Mouse (Mus musculus): ENCODE data around the gene Ankrd50. TPM values are rescaled to one million over a fixed set of nuclear protein-coding genes. Genes with fewer than 3 reads are reported as not detected.

The Ankrd50 gene
- 4.5 TPM for polyA plus RNA-seq (2015; fragmentation: Illumina TruSeq; extraction: RNeasy Lipid Tissue Mini Kit (QIAGEN cat#74804); ENCODE audit: insufficient read depth, low read depth, low replicate concordance)

DNA sequence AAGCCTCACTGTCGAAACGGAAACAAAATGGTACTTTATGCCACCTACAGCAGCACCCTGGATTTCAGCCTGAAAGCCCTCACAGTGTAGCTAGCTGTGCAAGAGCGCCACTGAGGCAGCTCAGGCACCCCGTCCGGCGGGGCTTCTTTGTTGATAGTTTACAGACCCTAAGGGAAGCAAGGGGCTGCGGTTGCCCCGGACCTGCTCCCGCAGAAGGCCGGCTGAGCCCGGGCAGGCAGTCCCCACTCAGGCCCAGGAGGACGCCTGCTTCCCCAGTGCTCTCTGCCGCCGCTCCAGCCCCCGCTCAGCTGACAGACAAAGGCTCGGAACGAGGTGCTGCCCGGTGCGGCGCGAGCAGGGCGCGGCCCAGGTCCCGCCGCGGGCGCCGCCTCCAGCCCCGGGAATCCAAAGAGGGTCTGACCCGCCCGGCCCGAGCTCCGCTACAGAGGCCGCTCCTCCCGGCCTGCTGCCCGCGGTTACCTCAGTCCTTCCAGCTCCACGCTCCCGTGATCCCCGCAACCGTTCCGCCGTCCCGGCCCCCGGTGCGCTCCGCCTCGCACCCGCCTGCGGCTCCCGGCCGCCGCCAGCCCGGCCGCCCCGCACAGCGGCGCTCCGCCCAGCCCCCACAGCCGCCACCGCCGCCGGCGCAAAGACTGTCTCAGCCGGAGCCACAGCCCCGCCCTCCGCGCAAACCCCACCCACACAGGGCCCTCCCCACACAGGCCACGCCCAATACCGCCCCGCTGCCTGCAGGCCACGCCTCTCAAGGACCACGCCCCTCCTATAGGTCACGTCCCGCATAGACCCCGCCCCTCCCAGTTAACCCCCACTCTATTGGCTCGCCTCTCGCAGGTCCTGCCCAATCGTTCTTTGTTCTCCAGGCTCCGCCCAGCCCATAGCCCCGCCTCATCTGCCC lies at the start of gene Ankrd50:
Gene Ankrd50 (minus strand): TSS at position 654 of the 916 bp plus-strand sequence.

